Mouse (Mus musculus) brain, embryonic 18.5 days (tissue): ENCODE measurements around the gene Zzz3.
A peak's percentile ranks its signal among the peaks of the same experiment; 100 is the strongest.

Experiments used
- DNase-seq: peaks from one replicate; pipeline ENCODE4 v3.0.0-alpha.2; 2012; ENCODE audit warnings: low read depth, low spot score

The Zzz3 gene

DNA sequence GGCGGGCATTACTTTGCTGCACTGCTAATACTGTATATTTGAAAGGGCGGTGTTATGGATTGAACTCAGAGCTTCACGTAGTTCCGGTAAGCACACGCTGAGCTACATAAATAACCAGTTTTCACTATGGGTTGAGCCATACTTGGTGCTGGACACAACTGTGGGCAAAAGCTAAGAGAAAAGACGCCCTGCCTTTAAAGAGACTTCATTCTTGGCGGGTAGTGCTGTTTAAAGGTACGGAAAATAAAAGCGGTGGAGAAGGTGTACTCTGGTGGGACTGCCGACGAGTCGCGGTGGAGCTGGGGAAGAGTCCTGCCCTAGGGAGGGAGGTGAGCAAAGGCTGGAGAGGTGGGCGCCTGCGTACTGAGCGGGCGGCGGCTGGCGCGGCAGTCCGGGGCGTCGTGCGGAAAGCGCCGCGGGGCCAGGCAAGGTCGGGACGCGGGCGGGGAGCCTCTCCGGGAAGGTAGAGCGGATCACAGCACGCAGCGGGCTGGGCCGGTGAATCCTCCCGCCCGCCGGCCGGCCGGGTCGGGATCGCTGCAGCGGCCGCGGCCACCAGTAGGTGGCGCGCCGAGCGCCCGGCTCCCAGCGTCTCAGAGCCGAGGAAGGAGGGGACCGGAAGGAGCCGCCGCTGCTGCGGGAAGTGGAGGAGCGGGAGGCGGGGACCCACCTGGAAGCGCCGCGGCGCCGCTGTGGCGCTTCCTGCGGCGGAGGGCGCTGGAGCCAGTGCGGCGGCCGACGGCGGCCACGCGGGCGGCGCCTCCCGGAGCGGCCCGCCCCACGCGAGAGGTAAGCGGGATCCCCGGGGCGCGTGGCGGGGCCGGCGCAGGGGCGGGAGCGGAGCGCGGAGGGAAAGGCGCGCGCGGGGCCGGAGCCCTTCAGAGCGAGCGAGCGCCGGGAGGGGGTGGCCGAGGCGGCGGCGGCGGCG is at the start of gene Zzz3:
Gene Zzz3 (plus strand): TSS at position 124 of the 928 bp plus-strand sequence.
- peak; percentile 79 for DNase-seq

GRCm38 (mm10) chr3:152345732-152346632 is 49.3 kb upstream of the Zzz3 start, which contains the start of gene Usp33:
Gene Usp33 (plus strand): TSS chr3:152346478.
- peak; percentile 76 for DNase-seq

- DNase-seq: no peak
These were observed 48.6 kb upstream of the Zzz3 start for GRCm38 (mm10) chr3:152346633-152347141.

GRCm38 (mm10) chr3:152347227-152347626 is 48.0 kb upstream of the Zzz3 start:
- no peak for DNase-seq

DNA sequence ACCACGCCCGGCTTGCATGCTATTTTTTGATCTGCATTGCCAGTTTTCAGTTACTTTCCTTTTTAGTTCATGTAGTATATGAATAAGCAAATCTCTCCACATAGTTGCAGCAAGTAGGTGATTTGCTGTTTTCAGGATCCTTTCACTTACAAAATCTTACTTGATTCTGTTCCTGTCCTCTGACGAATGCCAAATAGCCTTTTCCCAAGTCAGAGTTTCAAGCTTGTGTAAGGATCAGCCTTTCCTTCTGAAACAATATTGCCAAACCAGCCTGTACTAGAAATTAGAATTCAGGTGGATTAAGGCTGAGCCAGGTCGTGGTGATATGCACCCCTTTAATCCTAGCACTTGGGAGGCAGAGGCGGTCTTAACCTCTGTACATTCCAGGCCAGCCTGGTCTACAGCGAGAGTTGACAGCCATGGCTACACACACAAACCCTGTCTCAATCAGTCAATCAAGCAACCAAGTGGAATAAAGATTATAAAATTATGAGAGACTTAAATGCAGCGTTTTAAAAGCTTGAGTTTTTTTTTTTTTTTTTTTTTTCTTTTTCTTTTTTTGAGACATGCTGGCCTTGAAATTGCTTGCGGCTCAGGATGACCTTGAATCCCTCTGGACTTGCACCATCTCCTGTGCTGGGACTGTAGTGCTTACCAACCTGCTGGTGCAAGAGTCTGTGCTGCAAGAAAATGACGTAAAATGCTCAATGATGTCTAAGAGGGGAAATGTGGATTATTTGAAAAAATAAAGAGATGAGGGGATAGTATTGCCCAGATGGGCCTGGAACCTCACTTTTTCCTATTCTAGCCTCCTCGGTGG is 47.1 kb upstream of the Zzz3 start:
- DNase-seq: no peak

GRCm38 (mm10) chr3:152350431-152350830 is 44.8 kb upstream of the Zzz3 start:
- no peak for DNase-seq

GRCm38 (mm10) chr3:152350966-152351365 is 44.3 kb upstream of the Zzz3 start:
- DNase-seq: no peak

DNA sequence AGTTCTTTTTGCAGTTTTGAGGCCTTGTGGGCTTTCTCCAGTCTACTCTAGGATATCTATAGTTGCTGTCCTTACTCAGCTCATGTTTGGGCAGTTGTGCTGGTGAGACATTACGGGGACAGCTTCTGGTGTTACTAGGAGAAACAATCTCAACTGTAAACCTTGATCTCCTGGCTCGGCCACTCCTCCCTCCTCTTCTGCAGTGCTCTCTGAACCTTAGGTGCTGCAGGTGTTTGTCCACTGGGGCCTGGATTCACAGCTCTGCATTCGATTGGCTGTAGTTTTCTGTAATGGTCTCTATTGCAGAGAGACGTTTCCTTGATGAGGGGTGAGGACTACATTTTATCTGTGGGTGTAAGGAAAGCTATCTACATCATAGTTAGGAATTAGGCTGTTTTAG is 43.0 kb upstream of the Zzz3 start:
- DNase-seq: no peak

GRCm38 (mm10) chr3:152353434-152354177 is 41.7 kb upstream of the Zzz3 start:
- no peak for DNase-seq

- DNase-seq: no peak
These were observed 39.9 kb upstream of the Zzz3 start for GRCm38 (mm10) chr3:152355361-152355760.

GRCm38 (mm10) chr3:152356751-152357150 is 38.5 kb upstream of the Zzz3 start:
- no peak for DNase-seq

- DNase-seq: no peak
These were observed 36.1 kb upstream of the Zzz3 start for GRCm38 (mm10) chr3:152359151-152359550.

- DNase-seq: no peak
These were observed 31.1 kb upstream of the Zzz3 start for GRCm38 (mm10) chr3:152364181-152364580.

- no peak for DNase-seq
These were observed 19.2 kb upstream of the Zzz3 start for GRCm38 (mm10) chr3:152376063-152376462.

DNA sequence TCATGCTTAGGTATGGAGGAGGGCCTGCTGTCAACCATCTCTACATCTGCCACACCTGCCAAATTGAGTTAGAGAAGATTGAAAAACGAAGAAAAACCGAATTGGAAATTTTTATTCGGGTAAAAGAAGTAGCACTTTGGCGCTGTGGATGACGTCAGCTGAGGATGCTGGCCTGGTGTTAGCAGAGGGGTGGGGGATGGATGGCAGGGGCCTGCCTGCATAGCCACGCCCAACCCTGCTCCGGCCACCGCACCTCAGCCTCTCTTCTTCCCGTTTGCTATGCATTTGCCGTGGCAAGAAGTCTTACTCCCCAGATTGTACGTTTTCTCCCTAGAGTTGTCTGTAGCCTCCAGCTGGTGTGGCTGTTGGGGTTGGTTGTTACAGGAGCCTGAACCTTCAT is 11.2 kb upstream of the Zzz3 start:
- no peak for DNase-seq

DNA sequence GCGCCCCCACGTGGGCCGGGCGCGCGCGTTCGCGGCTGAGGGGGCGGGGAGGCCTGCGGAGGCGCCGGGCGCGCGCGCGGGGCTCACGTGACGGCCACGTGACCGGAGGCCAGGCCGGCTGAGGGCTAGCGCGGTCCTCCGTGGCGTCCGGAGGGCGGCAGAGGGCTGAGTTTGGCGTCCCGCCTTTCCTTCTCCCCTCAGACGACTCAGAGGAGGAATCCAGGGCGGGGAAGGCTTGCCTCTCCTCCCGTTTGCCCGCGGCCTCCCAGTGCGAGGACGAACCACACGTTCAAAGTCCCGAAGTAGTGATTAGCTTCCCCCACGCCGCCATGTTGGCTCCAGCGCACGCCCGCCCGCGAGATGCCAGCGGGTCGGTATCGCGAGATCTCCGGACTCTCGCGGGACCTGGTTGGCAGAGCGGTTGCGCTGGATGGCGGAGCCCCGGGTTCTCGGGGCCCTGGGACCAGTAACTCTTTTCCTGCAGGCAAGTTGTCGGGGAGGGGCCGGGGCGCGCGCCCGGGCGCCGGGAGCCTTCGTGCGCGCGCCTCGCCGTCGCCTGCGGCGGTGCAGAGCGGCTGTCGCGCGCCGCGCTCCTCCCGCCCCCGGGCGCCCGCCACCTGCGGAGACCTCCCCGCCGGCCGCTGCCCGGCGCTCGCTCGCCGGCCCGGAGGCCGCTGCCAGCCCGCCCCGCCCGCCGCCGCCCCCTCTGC is 1.2 kb downstream of the Zzz3 start:
- peak; percentile 92 for DNase-seq

DNA sequence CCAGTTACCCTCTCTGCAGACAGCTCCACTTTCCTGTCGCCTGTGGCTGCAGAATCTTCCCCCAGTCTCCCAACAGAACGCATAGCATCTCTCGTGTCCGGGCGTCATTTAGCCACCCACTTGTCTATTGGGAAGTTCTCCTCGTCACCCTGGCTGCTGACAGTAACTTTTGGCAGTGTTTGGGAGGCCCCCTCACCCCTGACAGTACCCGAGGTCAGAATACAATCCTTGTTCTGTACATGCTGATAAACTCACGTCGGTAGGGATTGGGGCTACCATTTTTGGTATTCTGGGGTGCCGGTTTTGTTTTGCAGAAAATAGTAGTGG is 1.7 kb downstream of the Zzz3 start:
- no peak for DNase-seq

DNA sequence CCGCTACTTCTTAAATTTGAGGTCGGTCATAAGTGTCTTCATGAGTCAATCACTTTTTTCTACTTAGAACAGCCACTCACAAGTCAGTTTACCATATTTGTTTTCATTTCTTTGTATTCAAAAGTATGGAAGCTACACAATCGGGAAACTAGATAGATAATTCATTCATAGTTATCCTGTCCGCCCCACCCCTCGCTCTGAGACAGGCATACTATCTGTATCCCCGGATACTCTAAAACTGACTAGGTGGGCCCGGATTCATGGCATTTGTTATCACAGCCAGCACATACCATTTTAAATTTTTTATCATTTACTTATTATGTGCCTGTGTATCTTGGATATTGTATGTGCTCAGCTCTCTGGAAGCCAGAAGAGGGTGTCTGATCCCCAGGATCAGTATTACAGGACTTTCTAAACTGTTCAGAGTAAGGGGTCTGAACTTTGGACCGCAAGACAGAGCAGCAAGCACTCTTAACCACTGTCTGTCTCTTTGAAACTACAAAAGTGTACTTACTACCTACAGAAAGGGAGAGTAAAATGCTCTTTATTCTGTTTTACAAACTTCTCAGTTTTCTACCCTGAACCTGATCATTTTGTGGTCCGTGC is 2.2 kb downstream of the Zzz3 start:
- DNase-seq: no peak

- no peak for DNase-seq
These were observed 5.2 kb downstream of the Zzz3 start for GRCm38 (mm10) chr3:152400441-152400840.

GRCm38 (mm10) chr3:152400875-152401274 is 5.6 kb downstream of the Zzz3 start:
- no peak for DNase-seq
